In the genomic region with DNA sequence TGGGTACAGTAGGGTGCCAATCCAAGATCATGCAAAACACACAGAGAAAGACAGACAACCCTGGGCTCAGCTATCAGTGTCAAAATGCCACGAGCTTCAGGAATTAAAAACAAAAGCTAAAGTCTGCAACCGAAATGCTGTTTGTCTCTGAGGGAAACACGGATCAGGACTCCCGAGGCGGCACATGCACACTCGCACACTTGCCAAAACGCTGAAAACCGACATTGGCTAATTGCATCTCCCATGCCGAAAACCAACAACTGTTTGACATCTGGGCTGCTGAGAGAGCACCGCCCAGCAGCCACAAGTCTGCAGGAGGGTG, we compare ENCODE assay signal across 9 mouse cellular contexts. TPM values are rescaled to one million over a fixed set of nuclear protein-coding genes. Genes with fewer than 3 reads are reported as not detected.
DNase-seq lines count a peak whose midpoint lies in the region; ATAC-seq lines count a peak whose summit lies in the region.
"Had no signal": no experiment of that assay in that cellular context is flagged by ENCODE, and none has a peak within 500 bp of the region (broad histone marks: within the 10 kb centered on the region; RNA-seq: fewer than 3 reads in every experiment).

No protein-coding gene starts in this region.

- WGBS in embryonic facial prominence, embryonic 15.5 days, result 5% methylated on average over 10 of the region's 10 CpGs
- 8% methylated on average over 10 of the region's 10 CpGs for WGBS in intestine, embryonic 16.5 days
- 8% methylated on average over 10 of the region's 10 CpGs for WGBS in neural tube, embryonic 13.5 days

- no peak overlapping the region for H3K27ac ChIP-seq in embryonic facial prominence, embryonic 15.5 days (replicated peaks)
- no peak overlapping the region for H3K27ac ChIP-seq in intestine, embryonic 16.5 days (ENCODE audit: low read length)
- no peak overlapping the region for H3K27ac ChIP-seq in neural tube, embryonic 13.5 days (replicated peaks)

- H3K36me3 ChIP-seq in embryonic facial prominence, embryonic 15.5 days, result no peaks in the 10 kb centered on the region
- H3K36me3 ChIP-seq in intestine, embryonic 16.5 days (ENCODE audit: control insufficient read depth, insufficient read depth, low read length), result no peaks in the 10 kb centered on the region
- H3K36me3 ChIP-seq in neural tube, embryonic 13.5 days, result no peaks in the 10 kb centered on the region

- H3K4me3 ChIP-seq in embryonic facial prominence, embryonic 15.5 days (replicated peaks), result peak overlapping the region; percentile 49
- H3K4me3 ChIP-seq in intestine, embryonic 16.5 days (ENCODE audit: low read length), result peak overlapping the region; percentile 50
- peak overlapping the region; percentile 59 for H3K4me3 ChIP-seq in neural tube, embryonic 13.5 days

- no peak for ATAC-seq in embryonic facial prominence, embryonic 15.5 days (ENCODE audit: insufficient number of reproducible peaks, low FRiP score, low TSS enrichment, low read depth)
- no peak for ATAC-seq in intestine, embryonic 16.5 days
- no peak; the same call in 1 of the 2 replicates for ATAC-seq in neural tube, embryonic 13.5 days (ENCODE audit: low read depth)

- H3K9ac ChIP-seq in embryonic facial prominence, embryonic 15.5 days, result no peak overlapping the region
- H3K9ac ChIP-seq in intestine, embryonic 16.5 days (ENCODE audit: low read depth, low read length), result no peak overlapping the region
- H3K9ac ChIP-seq in neural tube, embryonic 13.5 days, result peak overlapping the region; percentile 70

- peak overlapping the region; percentile 96 for H3K4me2 ChIP-seq in embryonic facial prominence, embryonic 15.5 days (replicated peaks)
- H3K4me2 ChIP-seq in intestine, embryonic 16.5 days (ENCODE audit: low read depth, low read length), result peak overlapping the region; percentile 93
- peak overlapping the region; percentile 86 for H3K4me2 ChIP-seq in neural tube, embryonic 13.5 days

- H3K9me3 ChIP-seq in embryonic facial prominence, embryonic 15.5 days (replicated peaks), result no peaks in the 10 kb centered on the region
- H3K9me3 ChIP-seq in intestine, embryonic 16.5 days (ENCODE audit: control insufficient read depth, low read length), result no peaks in the 10 kb centered on the region
- H3K9me3 ChIP-seq in neural tube, embryonic 13.5 days, result no peaks in the 10 kb centered on the region
- H3K9me3 ChIP-seq: megakaryocyte, embryonic 14.5 days had no signal

- H3K27me3 ChIP-seq in embryonic facial prominence, embryonic 15.5 days, result peaks cover 48% of the 10 kb centered on the region
- peaks cover 32% of the 10 kb centered on the region for H3K27me3 ChIP-seq in intestine, embryonic 16.5 days (replicated peaks; ENCODE audit: control insufficient read depth, insufficient read depth, low read length)
- H3K27me3 ChIP-seq in neural tube, embryonic 13.5 days, result peaks cover 83% of the 10 kb centered on the region

- DNase-seq in kidney, postnatal 4 days, result peak; percentile 12
- DNase-seq in kidney, postnatal 25 days, result no peak
- no peak for DNase-seq in spleen, postnatal 4 days (ENCODE audit: low spot score in 2 of 2)
- DNase-seq in MN1 (ENCODE audit: low spot score), result no peak
- DNase-seq in embryo, embryonic 10 days (ENCODE audit: low spot score), result no peak

- H3K4me1 ChIP-seq in embryonic facial prominence, embryonic 15.5 days, result peaks cover 17% of the 10 kb centered on the region
- peaks cover 6% of the 10 kb centered on the region; the same call in 1 of the 2 replicates for H3K4me1 ChIP-seq in intestine, embryonic 16.5 days (ENCODE audit: control insufficient read depth, insufficient read depth, low read length)
- H3K4me1 ChIP-seq in neural tube, embryonic 13.5 days (replicated peaks), result peaks cover 24% of the 10 kb centered on the region
- H3K4me1 ChIP-seq: megakaryocyte, embryonic 14.5 days had no signal

RNA-seq across cellular contexts. Expression of gene Gpr12, which starts 0.9 kb away (rescaled TPM):
- polyA plus RNA-seq in embryonic facial prominence, embryonic 15.5 days (2015; fragmentation: Nextera tagmentation; extraction: Ambion mirVana), result 0.11 and 0.51 TPM in 2 replicates
- polyA plus RNA-seq in intestine, embryonic 16.5 days (2015; fragmentation: Nextera tagmentation; extraction: Ambion mirVana), result not detected in 2 replicates
- 8.8 and 11.4 TPM in 2 replicates for polyA plus RNA-seq in neural tube, embryonic 13.5 days (2015; fragmentation: Nextera tagmentation; extraction: Ambion mirVana)

RNA-seq across cellular contexts. Expression of gene Gm3415, which starts 28.2 kb away (rescaled TPM):
- not detected in 2 replicates for polyA plus RNA-seq in embryonic facial prominence, embryonic 15.5 days (2015; fragmentation: Nextera tagmentation; extraction: Ambion mirVana)
- not detected in 2 replicates for polyA plus RNA-seq in intestine, embryonic 16.5 days (2015; fragmentation: Nextera tagmentation; extraction: Ambion mirVana)
- not detected in 2 replicates for polyA plus RNA-seq in neural tube, embryonic 13.5 days (2015; fragmentation: Nextera tagmentation; extraction: Ambion mirVana)

RNA-seq across cellular contexts. Expression of gene Gm3409, which starts 46.7 kb away (rescaled TPM):
- polyA plus RNA-seq in embryonic facial prominence, embryonic 15.5 days (2015; fragmentation: Nextera tagmentation; extraction: Ambion mirVana), result not detected in 2 replicates
- not detected in 2 replicates for polyA plus RNA-seq in intestine, embryonic 16.5 days (2015; fragmentation: Nextera tagmentation; extraction: Ambion mirVana)
- not detected in 2 replicates for polyA plus RNA-seq in neural tube, embryonic 13.5 days (2015; fragmentation: Nextera tagmentation; extraction: Ambion mirVana)

RNA-seq across cellular contexts. Expression of gene Gm3404, which starts 58.5 kb away (rescaled TPM):
- polyA plus RNA-seq in embryonic facial prominence, embryonic 15.5 days (2015; fragmentation: Nextera tagmentation; extraction: Ambion mirVana), result not detected in 2 replicates
- not detected in 2 replicates for polyA plus RNA-seq in intestine, embryonic 16.5 days (2015; fragmentation: Nextera tagmentation; extraction: Ambion mirVana)
- not detected in 2 replicates for polyA plus RNA-seq in neural tube, embryonic 13.5 days (2015; fragmentation: Nextera tagmentation; extraction: Ambion mirVana)

Comparison
In these comparisons a context has a peak if more than half of its experiments do, and no peak if none do; other contexts are left out.
1. DNase-seq: peak in kidney, postnatal 4 days (2 of 2); none in kidney, postnatal 25 days (0 of 2), spleen, postnatal 4 days (0 of 2), MN1 (single experiment) and embryo, embryonic 10 days (single experiment).
2. Peak in every context shown above with its lines, with median percentiles within 50 percentile points of each other: H3K4me2 ChIP-seq and H3K4me3 ChIP-seq.